Mouse (Mus musculus) gastrocnemius, postnatal 14 days (tissue): Measurements from ENCODE around the gene Gm7075. TPM values are rescaled to one million over a fixed set of nuclear protein-coding genes. Genes with fewer than 3 reads are reported as not detected.
"Not testable (repeated sequence)": the region's sequence is repeated elsewhere in the genome, so short reads cannot be mapped to it uniquely, and the experiment has no call there.

ENCODE experiments used
- DNase-seq: peaks from one replicate; pipeline ENCODE4 v3.0.0; 2021; ENCODE audit warnings: mixed read lengths
- intact Hi-C: fragments of 180-260 bp; cut with DNase I; formaldehyde crosslinking; loops from one replicate; pipeline ENCODE4 v1.15.1; 2025; ENCODE audit warnings: low total_unique reads
- long read RNA-seq, 2 experiments: library from polyadenylated mRNA; stranded (forward); transcript quantifications; one replicate each; pipeline ENCODE4 v2.0.0; 2021
- total RNA-seq, 2 experiments: library from RNA; stranded (reverse); gene quantifications; 2 replicates each; pipeline ENCODE4 v1.2.3; 2021

Gm7075 gene
- not detected for total RNA-seq
- long read RNA-seq, experiment 1, transcript Gm7075-201 (1 exons, 425 nt): major isoform, 17 of 17 reads
- long read RNA-seq, experiment 1, partial matches to known transcripts: 0 of 17 reads
- long read RNA-seq, experiment 1, other reads (novel, unspliced or antisense): 0 of 17 reads
- long read RNA-seq, experiment 2, transcript Gm7075-201 (1 exons, 425 nt): major isoform, 30 of 30 reads
- long read RNA-seq, experiment 2, partial matches to known transcripts: 0 of 30 reads
- long read RNA-seq, experiment 2, other reads (novel, unspliced or antisense): 0 of 30 reads

- DNase-seq: peak; percentile 17
- intact Hi-C loops: loop anchor here (10.0 kb wide), 1 partner anchor 273 kb away; no protein-coding TSS in a partner anchor
Measured at GRCm38 (mm10) chr10:63421739-63422735, at the start of gene Gm7075. Gene Gm7075 (minus strand): TSS chr10:63421789.

- DNase-seq: no peak
Measured at GRCm38 (mm10) chr10:63460935-63461334, 39.3 kb upstream of the Gm7075 start.

GRCm38 (mm10) chr10:63457292-63458128, 35.9 kb upstream of the Gm7075 start:
- no peak for DNase-seq
- intact Hi-C loops: no loop called here

More at GRCm38 (mm10) chr10:63460935-63461334, 39.3 kb upstream of the Gm7075 start:
- intact Hi-C loops: no loop called here

GRCm38 (mm10) chr10:63455110-63455878, 33.7 kb upstream of the Gm7075 start:
- DNase-seq: no peak
- intact Hi-C loops: no loop called here

- no peak for DNase-seq
- intact Hi-C loops: no loop called here
Measured at GRCm38 (mm10) chr10:63453926-63454325, 32.3 kb upstream of the Gm7075 start.

GRCm38 (mm10) chr10:63444602-63445387, 23.2 kb upstream of the Gm7075 start:
- DNase-seq, intact Hi-C loops: not testable (repeated sequence)

GRCm38 (mm10) chr10:63439694-63440228, 18.2 kb upstream of the Gm7075 start:
- intact Hi-C loops: no loop called here
- no peak for DNase-seq

- DNase-seq: no peak
- intact Hi-C loops: no loop called here
Measured at GRCm38 (mm10) chr10:63438736-63439262, 17.2 kb upstream of the Gm7075 start.

- no peak for DNase-seq
- intact Hi-C loops: no loop called here
Measured at GRCm38 (mm10) chr10:63432887-63433286, 11.3 kb upstream of the Gm7075 start.

GRCm38 (mm10) chr10:63432099-63432498, 10.5 kb upstream of the Gm7075 start:
- intact Hi-C loops: no loop called here
- DNase-seq: no peak

- intact Hi-C loops: no loop called here
Measured at GRCm38 (mm10) chr10:63431221-63431736, 9.7 kb upstream of the Gm7075 start.

GRCm38 (mm10) chr10:63429785-63430305, 8.3 kb upstream of the Gm7075 start, which contains the start of gene Ctnna3:
Gene Ctnna3 (plus strand): TSS chr10:63430098.
- intact Hi-C loops: loop anchor here (10.0 kb wide), 1 partner anchor 265 kb away; no protein-coding TSS in a partner anchor
- peak; percentile 87 for DNase-seq

More at GRCm38 (mm10) chr10:63431221-63431736, 9.7 kb upstream of the Gm7075 start:
- no peak for DNase-seq

GRCm38 (mm10) chr10:63429380-63429779, 7.8 kb upstream of the Gm7075 start:
- DNase-seq: peak; percentile 95

GRCm38 (mm10) chr10:63429023-63429340, 7.4 kb upstream of the Gm7075 start:
- no peak for DNase-seq

More at GRCm38 (mm10) chr10:63429380-63429779, 7.8 kb upstream of the Gm7075 start:
- intact Hi-C loops: loop anchor here (10.0 kb wide), 1 partner anchor 265 kb away; no protein-coding TSS in a partner anchor

GRCm38 (mm10) chr10:63428243-63429022, 6.8 kb upstream of the Gm7075 start:
- intact Hi-C loops: loop anchor here (10.0 kb wide), 1 partner anchor 266 kb away; no protein-coding TSS in a partner anchor
- DNase-seq: peak; percentile 12

More at GRCm38 (mm10) chr10:63429023-63429340, 7.4 kb upstream of the Gm7075 start:
- intact Hi-C loops: loop anchor here (10.0 kb wide), 1 partner anchor 266 kb away; no protein-coding TSS in a partner anchor

- intact Hi-C loops: loop anchor here (10.0 kb wide), 1 partner anchor 268 kb away; no protein-coding TSS in a partner anchor
- DNase-seq: no peak
Measured at GRCm38 (mm10) chr10:63427146-63427545, 5.6 kb upstream of the Gm7075 start.
